Comparison of ENCODE assay signal across 18 mouse cellular contexts in genomic region chr13:44518215-44518614, GRCm38 (mm10).
"Had no signal": no experiment of that assay in that cellular context is flagged by ENCODE, and none has a peak within 500 bp of the region (broad histone marks: within the 10 kb centered on the region; RNA-seq: fewer than 3 reads in every experiment).

No protein-coding gene starts in this region.

- H3K9me3 ChIP-seq: limb, embryonic 10.5 days; limb, embryonic 13.5 days; liver, embryonic 12.5 days; liver, embryonic 15.5 days; lung, embryonic 15.5 days; midbrain, embryonic 12.5 days; midbrain, embryonic 15.5 days; neural tube, embryonic 13.5 days had no signal

- H3K4me3 ChIP-seq: limb, embryonic 10.5 days; limb, embryonic 13.5 days; liver, embryonic 12.5 days; liver, embryonic 15.5 days; lung, embryonic 15.5 days; midbrain, embryonic 12.5 days; midbrain, embryonic 15.5 days; myocyte; neural tube, embryonic 13.5 days had no signal

- H3K27me3 ChIP-seq: limb, embryonic 13.5 days; liver, embryonic 12.5 days; liver, embryonic 15.5 days; lung, embryonic 15.5 days; midbrain, embryonic 15.5 days had no signal

- H3K4me1 ChIP-seq: liver, embryonic 12.5 days; liver, embryonic 15.5 days; lung, embryonic 15.5 days; neural tube, embryonic 13.5 days had no signal

- H3K9ac ChIP-seq: limb, embryonic 13.5 days; liver, embryonic 12.5 days; liver, embryonic 15.5 days; lung, embryonic 15.5 days; midbrain, embryonic 12.5 days; midbrain, embryonic 15.5 days; neural tube, embryonic 13.5 days had no signal

- DNase-seq: kidney, adult 18-20 months; kidney, adult 9 months; kidney, postnatal 14 days; liver; lung, adult 18-20 months; lung, postnatal 10 days; lung, postnatal 36 days; thymus, adult 18-20 months; thymus, postnatal 14 days had no signal

- H3K36me3 ChIP-seq: limb, embryonic 10.5 days; limb, embryonic 13.5 days; liver, embryonic 12.5 days; liver, embryonic 15.5 days; lung, embryonic 15.5 days; midbrain, embryonic 12.5 days; midbrain, embryonic 15.5 days; neural tube, embryonic 13.5 days had no signal

- ATAC-seq: liver, embryonic 12.5 days; midbrain, embryonic 15.5 days had no signal

- H3K27ac ChIP-seq: limb, embryonic 10.5 days; limb, embryonic 13.5 days; liver, embryonic 12.5 days; liver, embryonic 15.5 days; lung, embryonic 15.5 days; midbrain, embryonic 12.5 days; midbrain, embryonic 15.5 days; neural tube, embryonic 13.5 days had no signal

- H3K4me2 ChIP-seq: limb, embryonic 13.5 days; liver, embryonic 12.5 days; liver, embryonic 15.5 days; lung, embryonic 15.5 days; midbrain, embryonic 12.5 days; midbrain, embryonic 15.5 days; neural tube, embryonic 13.5 days had no signal
